In genomic region chr9:120135454-120135853, GRCm38 (mm10) we compare ENCODE assay signal across 26 mouse cellular contexts. TPM values are rescaled to one million over a fixed set of nuclear protein-coding genes. Genes with fewer than 3 reads are reported as not detected.
DNase-seq lines count a peak whose midpoint lies in the region; ATAC-seq and TF ChIP-seq lines count a peak whose summit lies in the region.
"Had no signal": no experiment of that assay in that cellular context is flagged by ENCODE, and none has a peak within 500 bp of the region (broad histone marks: within the 10 kb centered on the region; RNA-seq: fewer than 3 reads in every experiment).

No protein-coding gene starts in this region.

- peak overlapping the region; percentile 29; the same call in 1 of the 2 replicates for H3K27ac ChIP-seq in liver, embryonic 13.5 days
- no peak overlapping the region for H3K27ac ChIP-seq in liver, postnatal 0 days (ENCODE audit: low read depth)
- H3K27ac ChIP-seq in testis, adult 2 months (ENCODE audit: control insufficient read depth, insufficient read depth, low read depth, low read length) = peak overlapping the region; percentile 99
- H3K27ac ChIP-seq in kidney, embryonic 15.5 days = no peak overlapping the region
- H3K27ac ChIP-seq: embryonic facial prominence, embryonic 12.5 days; embryonic facial prominence, embryonic 15.5 days; forebrain, embryonic 10.5 days; forebrain, embryonic 12.5 days had no signal

- H3K36me3 ChIP-seq in liver, embryonic 13.5 days = peaks cover 26% of the 10 kb centered on the region
- peaks cover 20% of the 10 kb centered on the region for H3K36me3 ChIP-seq in liver, postnatal 0 days (replicated peaks; ENCODE audit: insufficient read depth, low read length)
- H3K36me3 ChIP-seq in testis, adult 2 months (ENCODE audit: control insufficient read depth, insufficient read depth, low read length) = no peaks in the 10 kb centered on the region
- peaks cover 28% of the 10 kb centered on the region for H3K36me3 ChIP-seq in kidney, embryonic 15.5 days

- H3K9ac ChIP-seq in liver, embryonic 13.5 days = no peak overlapping the region
- no peak overlapping the region for H3K9ac ChIP-seq in liver, postnatal 0 days (replicated peaks)
- H3K9ac ChIP-seq in kidney, embryonic 15.5 days = no peak overlapping the region
- H3K9ac ChIP-seq: embryonic facial prominence, embryonic 12.5 days; embryonic facial prominence, embryonic 15.5 days; forebrain, embryonic 12.5 days had no signal

- no peaks in the 10 kb centered on the region for H3K9me3 ChIP-seq in liver, embryonic 13.5 days (replicated peaks)
- no peaks in the 10 kb centered on the region for H3K9me3 ChIP-seq in liver, postnatal 0 days (ENCODE audit: low read length)
- H3K9me3 ChIP-seq in kidney, embryonic 15.5 days (replicated peaks) = no peaks in the 10 kb centered on the region
- H3K9me3 ChIP-seq: embryonic facial prominence, embryonic 12.5 days; embryonic facial prominence, embryonic 15.5 days; forebrain, embryonic 10.5 days; forebrain, embryonic 12.5 days had no signal

- no peak for TF ChIP-seq EP300 in liver, postnatal 0 days (IDR thresholded peaks at IDR 0.05; ENCODE audit: low read depth)

- DNase-seq in liver, embryonic 13.5 days = no peak
- DNase-seq in liver, postnatal 0 days = no peak
- no peak for DNase-seq in testis, postnatal 10 days (ENCODE audit: low spot score)
- peak; percentile 56 for DNase-seq in ZHBTc4 (ENCODE audit: low read depth, low spot score)
- DNase-seq: adrenal gland, adult 2 months; adrenal gland, postnatal 10 days; adrenal gland, postnatal 25 days; cerebellum, adult 11 months; cerebellum, adult 18-20 months; cerebellum, adult 8-10 months; cerebellum, adult 9-11 months; cerebellum, postnatal 14 days; cerebellum, postnatal 36 days; embryo, embryonic 11 days had no signal

- ATAC-seq in liver, embryonic 13.5 days (ENCODE audit: low read depth) = no peak
- ATAC-seq in liver, postnatal 0 days = no peak
- ATAC-seq in kidney, embryonic 15.5 days (replicated peaks; ENCODE audit: low FRiP score) = no peak
- ATAC-seq: forebrain, embryonic 14.5 days; Patski had no signal

- TF ChIP-seq POLR2A in testis, adult 2 months (IDR thresholded peaks at IDR 0.05; ENCODE audit: control insufficient read depth, low read depth, low read length) = no peak

- TF ChIP-seq CTCF in liver, postnatal 0 days (IDR thresholded peaks at IDR 0.05; ENCODE audit: low read depth) = no peak
- TF ChIP-seq CTCF in testis, adult 2 months (IDR thresholded peaks at IDR 0.05; ENCODE audit: control insufficient read depth, insufficient read depth, insufficient replicate concordance, low read depth, low read length) = no peak

- H3K27me3 ChIP-seq in liver, embryonic 13.5 days = no peaks in the 10 kb centered on the region
- H3K27me3 ChIP-seq in liver, postnatal 0 days (ENCODE audit: insufficient read depth, low read length) = no peaks in the 10 kb centered on the region
- no peaks in the 10 kb centered on the region for H3K27me3 ChIP-seq in testis, adult 2 months (ENCODE audit: control insufficient read depth, insufficient read depth, low read length)
- H3K27me3 ChIP-seq in kidney, embryonic 15.5 days = no peaks in the 10 kb centered on the region
- H3K27me3 ChIP-seq: embryonic facial prominence, embryonic 12.5 days; embryonic facial prominence, embryonic 15.5 days; forebrain, embryonic 12.5 days; Patski had no signal

- peaks cover 21% of the 10 kb centered on the region for H3K4me1 ChIP-seq in liver, embryonic 13.5 days (replicated peaks)
- H3K4me1 ChIP-seq in liver, postnatal 0 days (ENCODE audit: insufficient read depth) = no peaks in the 10 kb centered on the region
- H3K4me1 ChIP-seq in testis, adult 2 months (ENCODE audit: control insufficient read depth, insufficient read depth, low read length) = peaks cover 11% of the 10 kb centered on the region
- H3K4me1 ChIP-seq in kidney, embryonic 15.5 days = no peaks in the 10 kb centered on the region
- H3K4me1 ChIP-seq: embryonic facial prominence, embryonic 12.5 days; forebrain, embryonic 10.5 days; forebrain, embryonic 12.5 days had no signal

- WGBS in liver, embryonic 13.5 days (ENCODE audit: insufficient replicate concordance) = 87% methylated on average over 11 of the region's 11 CpGs
- 89% methylated on average over 11 of the region's 11 CpGs for WGBS in liver, postnatal 0 days (ENCODE audit: insufficient replicate concordance)
- 92% methylated on average over 11 of the region's 11 CpGs for WGBS in kidney, embryonic 15.5 days

- no peak overlapping the region for H3K4me2 ChIP-seq in liver, embryonic 13.5 days
- H3K4me2 ChIP-seq in liver, postnatal 0 days (ENCODE audit: low read depth, low read length) = no peak overlapping the region
- H3K4me2 ChIP-seq in kidney, embryonic 15.5 days = no peak overlapping the region
- H3K4me2 ChIP-seq: embryonic facial prominence, embryonic 12.5 days; embryonic facial prominence, embryonic 15.5 days; forebrain, embryonic 12.5 days had no signal

- no peak overlapping the region for H3K4me3 ChIP-seq in liver, embryonic 13.5 days (replicated peaks)
- no peak overlapping the region for H3K4me3 ChIP-seq in liver, postnatal 0 days (ENCODE audit: low read depth, low read length)
- peak overlapping the region; percentile 90 for H3K4me3 ChIP-seq in testis, adult 2 months (ENCODE audit: control insufficient read depth, low read depth, low read length)
- H3K4me3 ChIP-seq in kidney, embryonic 15.5 days (replicated peaks) = no peak overlapping the region
- H3K4me3 ChIP-seq: embryonic facial prominence, embryonic 12.5 days; embryonic facial prominence, embryonic 15.5 days; erythroblast, embryonic 14.5 days; forebrain, embryonic 10.5 days; forebrain, embryonic 12.5 days had no signal

RNA-seq across cellular contexts. Expression of gene Rpsa, which starts 8.0 kb away (rescaled TPM):
- 1,061 and 1,158 TPM in 2 replicates for polyA plus RNA-seq in liver, embryonic 13.5 days (2015; fragmentation: Nextera tagmentation; extraction: Ambion mirVana)
- polyA plus RNA-seq in liver, postnatal 0 days (2015; fragmentation: Nextera tagmentation; extraction: Ambion mirVana) = 681 and 692 TPM in 2 replicates
- 310 and 318 TPM in 2 replicates for polyA plus RNA-seq in testis, adult 2 months (2012; rRNA removed)
- 1,407 and 1,464 TPM in 2 replicates for polyA plus RNA-seq in kidney, embryonic 15.5 days (2015; fragmentation: Nextera tagmentation; extraction: Ambion mirVana)

RNA-seq across cellular contexts. Expression of gene Mobp, which starts 14.1 kb away (rescaled TPM):
- polyA plus RNA-seq in liver, embryonic 13.5 days (2015; fragmentation: Nextera tagmentation; extraction: Ambion mirVana) = not detected in 2 replicates
- polyA plus RNA-seq in liver, postnatal 0 days (2015; fragmentation: Nextera tagmentation; extraction: Ambion mirVana) = not detected in 2 replicates
- 0.49 and 0.79 TPM in 2 replicates for polyA plus RNA-seq in testis, adult 2 months (2012; rRNA removed)
- not detected in 2 replicates for polyA plus RNA-seq in kidney, embryonic 15.5 days (2015; fragmentation: Nextera tagmentation; extraction: Ambion mirVana)
- polyA plus RNA-seq: adrenal gland, adult 2 months; C2C12; erythroblast, embryonic 14.5 days; G1E; Patski had no signal

RNA-seq across cellular contexts. Expression of gene Slc25a38, which starts 25.3 kb away (rescaled TPM):
- 137 and 138 TPM in 2 replicates for polyA plus RNA-seq in liver, embryonic 13.5 days (2015; fragmentation: Nextera tagmentation; extraction: Ambion mirVana)
- 44.8 and 48.9 TPM in 2 replicates for polyA plus RNA-seq in liver, postnatal 0 days (2015; fragmentation: Nextera tagmentation; extraction: Ambion mirVana)
- polyA plus RNA-seq in testis, adult 2 months (2012; rRNA removed) = 27.8 and 28.2 TPM in 2 replicates
- polyA plus RNA-seq in kidney, embryonic 15.5 days (2015; fragmentation: Nextera tagmentation; extraction: Ambion mirVana) = 32.4 and 37.1 TPM in 2 replicates

RNA-seq across cellular contexts. Expression of gene Ccr8, which starts 43.5 kb away (rescaled TPM):
- polyA plus RNA-seq in liver, embryonic 13.5 days (2015; fragmentation: Nextera tagmentation; extraction: Ambion mirVana) = 0.13 TPM in 1 of 2 replicates, not detected in the other
- not detected in 2 replicates for polyA plus RNA-seq in liver, postnatal 0 days (2015; fragmentation: Nextera tagmentation; extraction: Ambion mirVana)
- not detected in 2 replicates for polyA plus RNA-seq in testis, adult 2 months (2012; rRNA removed)
- 0.18 TPM in 1 of 2 replicates, not detected in the other for polyA plus RNA-seq in kidney, embryonic 15.5 days (2015; fragmentation: Nextera tagmentation; extraction: Ambion mirVana)
- polyA plus RNA-seq: adrenal gland, adult 2 months; C2C12; erythroblast, embryonic 14.5 days; forebrain, embryonic 10.5 days; forebrain, embryonic 12.5 days; forebrain, embryonic 14.5 days; forebrain, embryonic 16.5 days; G1E; Patski had no signal

Comparison
In these comparisons a context has a peak if more than half of its experiments do, and no peak if none do; other contexts are left out.
1. H3K27ac ChIP-seq: peak in liver, embryonic 13.5 days (single experiment) and testis, adult 2 months (single experiment); none in liver, postnatal 0 days (single experiment) and kidney, embryonic 15.5 days (single experiment).